Mouse (Mus musculus): Measurements from ENCODE around the gene Ttc4. TPM values are rescaled to one million over a fixed set of nuclear protein-coding genes. Genes with fewer than 3 reads are reported as not detected.

Ttc4 gene
- polyA plus RNA-seq, 1 experiment from 2014 or later: 118 TPM

DNA sequence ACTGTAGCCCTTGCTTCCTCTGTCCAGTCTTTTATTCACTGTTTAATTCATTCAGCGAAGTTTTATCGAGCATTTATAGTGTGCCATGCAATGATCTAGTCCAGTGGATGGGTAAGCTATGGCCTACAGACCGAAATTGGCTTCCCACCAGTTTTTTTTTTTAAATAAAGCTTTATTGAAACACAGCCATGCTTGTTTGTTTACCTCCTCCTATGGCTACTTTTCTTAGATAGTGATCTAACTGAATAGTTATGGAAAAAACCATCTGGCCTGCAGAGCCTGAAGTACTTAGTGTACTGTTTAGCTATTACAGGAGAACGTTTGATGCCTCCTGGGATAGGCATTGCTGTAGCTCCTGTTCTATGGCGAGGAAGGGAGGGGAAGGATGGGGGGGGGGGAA, 32.9 kb downstream of the Ttc4 start:
- Histone ChIP-seq H3K36me3 (no peaks in the 10 kb centered on the region), H3K27ac (no peak overlapping the region), H3K4me2 (replicated peaks) (no peak overlapping the region), H3K4me1 (replicated peaks) (peaks cover 6% of the 10 kb centered on the region), H3K9me3 (no peaks in the 10 kb centered on the region), H3K27me3 (peaks cover 37% of the 10 kb centered on the region), H3K9ac (replicated peaks) (no peak overlapping the region), H3K4me3 (replicated peaks) (no peak overlapping the region)
- 76% methylated on average over 5 of the region's 5 CpGs for WGBS
- ATAC-seq: no peak

DNA sequence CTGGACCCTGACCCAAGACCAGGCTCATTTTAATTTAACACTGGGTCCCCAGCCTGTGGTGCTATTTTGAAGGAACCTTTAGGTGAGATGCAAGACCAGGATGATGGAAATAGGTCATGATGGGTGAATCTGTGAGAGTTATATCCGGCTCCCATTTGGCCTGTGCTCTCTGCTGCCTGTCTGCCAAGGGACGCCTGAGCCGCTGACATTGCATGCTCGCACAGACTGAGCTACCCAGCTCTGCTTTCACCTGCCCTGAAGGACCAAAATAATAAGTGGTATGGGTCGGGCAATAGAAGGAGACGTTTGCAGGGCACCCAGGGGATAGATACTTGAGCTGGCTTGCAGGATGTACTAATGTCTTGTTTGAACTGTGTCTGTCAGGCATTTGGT, 34.5 kb downstream of the Ttc4 start:
- Histone ChIP-seq H3K4me3 (replicated peaks) (no peak overlapping the region), H3K4me2 (replicated peaks) (no peak overlapping the region), H3K27ac (no peak overlapping the region), H3K4me1 (replicated peaks) (peaks cover 6% of the 10 kb centered on the region), H3K36me3 (no peaks in the 10 kb centered on the region), H3K9ac (replicated peaks) (no peak overlapping the region), H3K27me3 (peaks cover 34% of the 10 kb centered on the region), H3K9me3 (0 out of 2 replicates have a peak, but pooled peaks cover 3% of the 10 kb centered on the region)
- ATAC-seq: no peak
- WGBS: 75% methylated on average over 6 of the region's 6 CpGs

- Histone ChIP-seq H3K4me3 (replicated peaks) (no peak overlapping the region), H3K4me2 (replicated peaks) (no peak overlapping the region), H3K9ac (replicated peaks) (peak overlapping the region; percentile 21), H3K36me3 (no peaks in the 10 kb centered on the region), H3K27me3 (peaks cover 28% of the 10 kb centered on the region), H3K27ac (no peak overlapping the region), H3K4me1 (replicated peaks) (peaks cover 6% of the 10 kb centered on the region), H3K9me3 (0 out of 2 replicates have a peak, but pooled peaks cover 3% of the 10 kb centered on the region)
- 53% methylated on average over 8 of the region's 8 CpGs for WGBS
- ATAC-seq: no peak
Measured at GRCm38 (mm10) chr4:106643483-106644217, 35.1 kb downstream of the Ttc4 start.

DNA sequence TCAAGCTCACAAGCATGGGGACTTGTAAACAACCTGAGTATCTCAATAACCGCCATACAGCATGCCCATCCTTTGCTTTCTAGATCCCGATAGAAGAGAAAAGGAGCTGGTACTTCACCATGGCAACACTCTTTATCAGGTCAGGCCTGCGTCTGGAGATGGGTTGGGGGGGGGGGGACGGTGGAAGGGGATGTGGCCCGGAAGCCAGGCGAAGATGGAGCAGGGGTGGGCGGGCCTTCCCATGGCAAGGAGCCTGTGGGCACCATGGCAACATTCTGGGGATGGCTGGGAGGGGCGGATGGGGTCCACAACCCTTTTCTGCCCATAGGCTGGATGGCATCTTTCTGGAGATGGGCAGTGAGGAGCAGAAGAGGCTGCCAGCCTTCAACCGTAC, 44.7 kb downstream of the Ttc4 start:
- 0 out of 2 replicates have a peak, but pooled peaks have one; percentile 1 for ATAC-seq
- Histone ChIP-seq H3K9me3 (no peaks in the 10 kb centered on the region), H3K36me3 (no peaks in the 10 kb centered on the region), H3K4me2 (replicated peaks) (0 out of 2 replicates have a peak overlapping the region, but pooled peaks have one; percentile 21), H3K27ac (peak overlapping the region; percentile 87), H3K9ac (replicated peaks) (no peak overlapping the region), H3K4me3 (replicated peaks) (no peak overlapping the region), H3K27me3 (0 out of 2 replicates have a peak, but pooled peaks cover 4% of the 10 kb centered on the region), H3K4me1 (replicated peaks) (peaks cover 35% of the 10 kb centered on the region)
- WGBS: 44% methylated on average over 9 of the region's 9 CpGs

GRCm38 (mm10) chr4:106633281-106634085, 45.3 kb downstream of the Ttc4 start:
- H3K36me3 ChIP-seq: no peaks in the 10 kb centered on the region
- no peaks in the 10 kb centered on the region for H3K9me3 ChIP-seq
- ATAC-seq: peak; percentile 43; the same call in 1 of the 2 replicates
- WGBS: 37% methylated on average over 8 of the region's 8 CpGs
- H3K4me3 ChIP-seq (replicated peaks): no peak overlapping the region
- H3K27ac ChIP-seq: peak overlapping the region; percentile 87
- 0 out of 2 replicates have a peak, but pooled peaks cover 4% of the 10 kb centered on the region for H3K27me3 ChIP-seq
- H3K9ac ChIP-seq (replicated peaks): no peak overlapping the region; the same call in 1 of the 2 replicates
- H3K4me2 ChIP-seq (replicated peaks): 0 out of 2 replicates have a peak overlapping the region, but pooled peaks have one; percentile 21
- peaks cover 35% of the 10 kb centered on the region for H3K4me1 ChIP-seq (replicated peaks)

- Histone ChIP-seq H3K27ac (0 out of 2 replicates have a peak overlapping the region, but pooled peaks have one; percentile 87), H3K9me3 (no peaks in the 10 kb centered on the region), H3K4me3 (replicated peaks) (no peak overlapping the region), H3K9ac (replicated peaks) (no peak overlapping the region), H3K36me3 (no peaks in the 10 kb centered on the region), H3K4me1 (replicated peaks) (peaks cover 35% of the 10 kb centered on the region), H3K4me2 (replicated peaks) (no peak overlapping the region), H3K27me3 (0 out of 2 replicates have a peak, but pooled peaks cover 7% of the 10 kb centered on the region)
- WGBS: 83% methylated on average over 1 of the region's 3 CpGs
- ATAC-seq: no peak
Measured at GRCm38 (mm10) chr4:106632313-106632712, 46.4 kb downstream of the Ttc4 start.

- 20% methylated on average over 14 of the region's 14 CpGs for WGBS
- peaks cover 9% of the 10 kb centered on the region; the same call in 1 of the 2 replicates for H3K27me3 ChIP-seq
- peak overlapping the region; percentile 74 for H3K27ac ChIP-seq
- no peaks in the 10 kb centered on the region for H3K9me3 ChIP-seq
- H3K9ac ChIP-seq (replicated peaks): peak overlapping the region; percentile 42
- no peaks in the 10 kb centered on the region for H3K36me3 ChIP-seq
- peaks cover 38% of the 10 kb centered on the region for H3K4me1 ChIP-seq (replicated peaks)
- ATAC-seq: peak; percentile 81
- H3K4me2 ChIP-seq (replicated peaks): peak overlapping the region; percentile 5; the same call in 1 of the 2 replicates
- no peak overlapping the region for H3K4me3 ChIP-seq (replicated peaks)
Measured at GRCm38 (mm10) chr4:106630333-106631220, 48.2 kb downstream of the Ttc4 start.

DNA sequence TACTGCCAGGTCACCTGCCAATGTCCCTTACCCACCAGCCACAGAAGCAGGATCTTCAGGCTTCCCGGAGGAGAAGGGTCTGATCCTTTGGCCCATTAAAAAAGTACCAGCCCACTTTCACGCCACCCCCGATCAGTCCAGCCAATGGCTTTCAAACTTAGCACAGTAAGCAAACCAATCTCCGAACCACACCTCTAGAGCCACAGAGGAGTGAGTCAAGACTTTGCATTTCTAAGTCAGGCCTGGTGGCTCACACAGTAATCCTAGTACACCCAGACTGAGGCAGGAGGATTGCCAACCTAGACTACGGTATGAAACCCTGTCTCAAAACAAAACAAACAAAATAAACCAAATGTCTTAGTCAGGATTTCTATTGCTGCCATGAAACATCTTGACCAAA, 49.4 kb downstream of the Ttc4 start:
- no peaks in the 10 kb centered on the region for H3K36me3 ChIP-seq
- peaks cover 35% of the 10 kb centered on the region for H3K4me1 ChIP-seq (replicated peaks)
- no peaks in the 10 kb centered on the region for H3K9me3 ChIP-seq
- no peak overlapping the region for H3K4me3 ChIP-seq (replicated peaks)
- H3K9ac ChIP-seq (replicated peaks): no peak overlapping the region
- no peak for ATAC-seq
- H3K27ac ChIP-seq: no peak overlapping the region
- H3K27me3 ChIP-seq: peaks cover 17% of the 10 kb centered on the region
- WGBS: 73% methylated on average over 5 of the region's 5 CpGs
- no peak overlapping the region for H3K4me2 ChIP-seq (replicated peaks)

DNA sequence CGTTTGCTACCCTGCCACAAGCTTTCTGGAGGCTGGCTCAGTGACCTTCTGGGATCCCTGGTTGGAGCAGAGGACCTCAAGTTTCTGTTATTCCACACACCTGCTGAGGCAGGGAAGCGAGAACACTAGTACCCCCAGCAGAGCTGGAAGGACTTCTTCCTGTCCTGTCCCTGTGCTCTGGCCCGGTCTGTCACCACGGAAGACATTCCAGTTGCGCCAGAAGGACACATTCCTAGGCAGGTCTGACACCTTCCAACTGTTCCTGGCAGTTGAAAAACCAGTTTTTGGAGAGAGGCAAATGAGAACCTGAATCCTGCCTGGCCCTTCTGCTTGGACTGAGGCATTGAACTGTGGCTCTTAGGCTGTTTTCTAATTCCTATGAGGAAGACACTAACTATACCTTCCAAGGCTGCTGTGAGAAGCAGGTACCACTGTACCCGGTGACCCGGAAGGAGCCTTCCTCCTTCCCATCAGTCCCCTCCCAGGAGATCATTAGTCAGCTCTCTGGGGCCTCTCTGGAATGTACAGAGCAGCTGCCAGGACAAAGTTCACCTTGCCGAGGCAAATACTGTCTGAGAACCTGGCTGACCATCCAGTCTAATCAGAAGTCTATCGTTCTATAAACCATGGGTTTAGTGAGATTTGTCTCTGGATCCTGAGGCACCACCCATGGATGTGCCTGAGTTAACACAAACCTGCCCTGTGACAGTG, 49.9 kb downstream of the Ttc4 start:
- Histone ChIP-seq H3K4me1 (replicated peaks) (peaks cover 29% of the 10 kb centered on the region), H3K9ac (replicated peaks) (no peak overlapping the region), H3K27ac (no peak overlapping the region), H3K4me3 (replicated peaks) (no peak overlapping the region), H3K27me3 (peaks cover 23% of the 10 kb centered on the region), H3K9me3 (no peaks in the 10 kb centered on the region), H3K36me3 (no peaks in the 10 kb centered on the region), H3K4me2 (replicated peaks) (no peak overlapping the region)
- 63% methylated on average over 9 of the region's 9 CpGs for WGBS
- no peak for ATAC-seq

DNA sequence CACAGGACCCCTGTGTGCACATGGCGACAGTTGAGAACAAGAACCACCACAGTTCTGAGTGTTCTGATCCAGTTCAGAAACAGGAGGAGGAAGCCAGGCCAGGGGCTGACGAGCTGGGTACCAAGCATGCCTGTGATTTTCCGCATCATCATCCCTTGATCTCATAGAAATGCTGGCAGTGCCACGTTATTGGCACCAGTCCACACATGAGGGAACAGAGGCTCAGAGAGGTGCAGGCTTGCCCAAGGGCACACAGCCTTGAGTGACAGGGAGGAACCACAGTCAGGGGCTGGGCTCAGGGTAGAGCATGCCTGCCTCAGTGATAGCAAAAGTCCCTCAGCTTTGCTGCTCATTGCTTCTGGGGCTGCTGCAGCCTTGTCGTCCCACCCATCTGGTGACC, 50.9 kb downstream of the Ttc4 start:
- H3K36me3 ChIP-seq: no peaks in the 10 kb centered on the region
- peaks cover 33% of the 10 kb centered on the region for H3K27me3 ChIP-seq
- no peak for ATAC-seq
- H3K9me3 ChIP-seq: no peaks in the 10 kb centered on the region
- no peak overlapping the region for H3K27ac ChIP-seq
- WGBS: 83% methylated on average over 5 of the region's 5 CpGs
- no peak overlapping the region for H3K9ac ChIP-seq (replicated peaks)
- no peak overlapping the region for H3K4me2 ChIP-seq (replicated peaks)
- H3K4me1 ChIP-seq (replicated peaks): peaks cover 21% of the 10 kb centered on the region
- no peak overlapping the region for H3K4me3 ChIP-seq (replicated peaks)

- H3K9ac ChIP-seq (replicated peaks): no peak overlapping the region
- peaks cover 44% of the 10 kb centered on the region for H3K27me3 ChIP-seq
- H3K4me3 ChIP-seq (replicated peaks): no peak overlapping the region
- H3K9me3 ChIP-seq: no peaks in the 10 kb centered on the region
- WGBS: 90% methylated on average over 10 of the region's 10 CpGs
- 0 out of 2 replicates have a peak, but pooled peaks cover 5% of the 10 kb centered on the region for H3K4me1 ChIP-seq (replicated peaks)
- no peak for ATAC-seq
- H3K27ac ChIP-seq: no peak overlapping the region
- H3K4me2 ChIP-seq (replicated peaks): no peak overlapping the region
- H3K36me3 ChIP-seq: no peaks in the 10 kb centered on the region
Measured at GRCm38 (mm10) chr4:106624271-106624670, 54.5 kb downstream of the Ttc4 start.
